Mouse (Mus musculus) brain, embryonic 18.5 days (tissue): ENCODE measurements at regions not wholly inside any gene's neighbourhood (a gene's known extent, or its start where the extent isn't known, plus 50 kb on each side); places are given as distances from the start of the nearest gene placed in this dataset.

Experiments
- DNase-seq: peaks from one replicate; pipeline ENCODE4 v3.0.0-alpha.2; 2012; ENCODE audit warnings: low read depth, low spot score

DNA sequence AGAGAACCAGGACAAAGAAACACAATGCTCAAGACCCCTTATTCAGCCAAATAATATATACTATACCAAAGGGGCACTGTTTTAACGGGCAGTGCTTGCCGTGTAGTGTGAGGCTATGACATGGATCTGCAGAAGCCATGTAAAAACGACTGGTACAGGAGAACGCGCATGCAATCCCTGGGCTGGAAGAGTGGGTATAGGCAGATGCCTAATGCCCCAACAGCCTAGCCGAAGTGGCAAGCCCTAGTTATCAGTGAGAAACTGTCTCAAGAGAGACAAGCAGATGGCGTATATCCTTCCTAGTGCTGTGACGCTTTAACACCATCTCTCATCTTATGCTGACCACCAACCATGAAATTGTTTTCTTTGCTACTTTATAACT is 262.8 kb downstream of the Ankrd50 start:
- no peak for DNase-seq

DNA sequence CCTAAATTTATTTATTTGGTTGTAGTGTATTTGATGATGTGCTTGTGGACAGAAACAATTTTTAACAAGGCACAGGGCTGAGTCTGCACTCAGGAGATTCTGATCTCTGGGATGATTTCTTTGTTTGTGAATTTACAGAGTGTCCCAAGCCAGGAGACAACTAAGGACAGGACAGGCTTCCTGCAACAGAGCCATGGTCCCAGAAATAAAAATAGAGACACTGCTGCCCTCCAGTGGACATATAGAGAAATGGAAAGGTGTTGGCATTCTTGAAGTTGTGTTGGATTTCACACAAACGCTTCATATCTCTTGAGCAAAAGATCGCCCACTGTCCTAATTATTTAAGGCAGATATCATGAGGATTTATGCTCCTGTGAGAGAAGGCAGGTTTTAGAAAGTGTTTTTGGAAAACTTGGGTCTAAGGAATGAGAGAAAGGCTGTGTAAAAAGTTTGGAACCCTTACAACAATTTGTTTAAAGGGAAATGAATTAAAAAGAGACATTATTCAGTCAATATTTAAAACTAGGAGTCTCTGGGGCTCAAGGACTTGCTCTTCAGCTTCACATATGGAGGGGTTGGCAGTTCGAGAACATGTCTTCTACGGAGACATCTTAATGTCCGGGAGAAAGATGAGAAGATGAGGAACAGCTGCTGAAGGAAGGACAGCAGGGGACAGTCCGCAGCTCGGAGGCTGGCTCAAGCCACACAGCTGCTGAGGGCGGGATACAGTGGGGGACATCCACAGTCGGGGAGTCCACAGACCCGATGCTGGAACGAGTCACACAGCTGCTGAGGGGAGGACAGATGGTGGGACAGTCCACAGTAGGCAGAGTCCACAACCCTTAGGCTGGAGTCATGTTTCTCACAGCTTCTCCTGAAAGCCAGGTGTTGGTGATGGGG is 263.5 kb downstream of the Ankrd50 start:
- peak; percentile 24 for DNase-seq

DNA sequence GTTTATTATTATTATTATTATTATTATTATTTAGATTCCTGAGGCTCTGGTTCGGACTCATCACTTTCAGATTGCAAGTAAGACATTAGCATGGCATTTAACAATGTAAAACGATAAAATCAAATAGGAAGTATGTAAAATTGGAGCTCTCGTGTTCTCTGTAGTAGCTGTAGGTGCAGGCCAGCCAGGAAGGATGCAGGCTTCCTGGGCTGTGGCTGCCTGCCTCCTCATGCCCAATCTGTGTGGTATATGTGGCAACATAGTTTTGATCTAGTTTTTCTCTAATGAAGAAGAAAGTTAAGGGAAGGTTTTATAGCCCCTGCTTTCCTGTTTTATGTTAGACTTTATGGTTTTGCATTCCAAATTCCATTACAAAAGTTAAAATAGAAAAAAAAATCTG is 275.6 kb downstream of the Ankrd50 start:
- no peak for DNase-seq

DNA sequence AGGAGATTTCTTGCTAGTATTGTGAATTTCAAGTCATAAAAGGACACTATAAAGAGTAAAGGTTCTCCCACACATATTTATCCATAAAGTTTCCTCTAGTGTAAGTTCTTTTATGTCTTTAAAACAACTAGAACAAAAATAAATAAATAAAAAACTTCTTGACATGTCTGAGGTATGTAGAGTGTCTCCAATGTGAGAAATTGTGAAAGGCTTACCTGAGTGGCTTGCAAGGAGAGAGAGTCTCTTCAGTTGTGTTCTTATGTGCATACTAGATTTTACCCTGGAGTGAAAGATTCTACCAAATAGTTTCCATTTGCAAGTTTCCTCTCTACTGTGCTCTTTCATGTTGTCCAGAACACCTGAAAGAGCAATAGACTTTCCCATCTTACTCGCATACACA is 276.8 kb downstream of the Ankrd50 start:
- no peak for DNase-seq

DNA sequence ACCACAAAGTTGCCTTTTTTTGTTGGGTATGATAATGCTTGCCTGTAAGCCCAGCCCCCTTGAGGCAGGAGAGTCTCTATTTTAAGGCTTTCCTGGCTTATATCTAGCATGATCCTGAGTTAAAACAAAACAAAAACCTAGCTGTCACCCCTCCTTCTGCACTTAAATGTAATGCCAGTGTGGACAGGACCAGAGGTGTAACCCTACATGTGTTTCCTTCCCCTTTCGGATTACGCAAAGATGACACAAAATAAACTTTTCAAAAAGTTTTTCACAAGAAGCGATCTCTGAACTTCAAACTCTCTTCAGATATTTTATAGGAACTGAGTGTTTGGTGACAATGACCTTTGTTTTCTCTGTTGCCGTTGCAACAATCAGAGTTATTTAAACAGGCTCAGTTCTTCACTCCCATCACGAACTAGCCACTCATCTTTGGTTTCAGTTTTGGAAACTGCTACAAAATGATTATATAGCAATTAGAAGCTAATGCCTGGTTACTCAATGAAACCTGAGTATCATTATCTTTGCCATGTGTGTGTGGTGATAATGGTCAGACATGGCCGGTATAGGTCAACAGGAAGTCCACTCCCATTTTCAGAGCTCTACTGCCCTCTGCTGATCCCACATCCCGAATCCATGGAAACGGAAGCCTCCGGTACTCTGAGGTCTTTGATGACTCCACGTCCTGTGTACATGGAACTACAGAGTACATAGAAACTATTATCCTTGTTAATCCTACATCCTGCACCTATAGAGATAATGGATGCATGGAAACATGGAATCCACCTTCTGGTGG is 282.6 kb downstream of the Ankrd50 start:
- no peak for DNase-seq

DNA sequence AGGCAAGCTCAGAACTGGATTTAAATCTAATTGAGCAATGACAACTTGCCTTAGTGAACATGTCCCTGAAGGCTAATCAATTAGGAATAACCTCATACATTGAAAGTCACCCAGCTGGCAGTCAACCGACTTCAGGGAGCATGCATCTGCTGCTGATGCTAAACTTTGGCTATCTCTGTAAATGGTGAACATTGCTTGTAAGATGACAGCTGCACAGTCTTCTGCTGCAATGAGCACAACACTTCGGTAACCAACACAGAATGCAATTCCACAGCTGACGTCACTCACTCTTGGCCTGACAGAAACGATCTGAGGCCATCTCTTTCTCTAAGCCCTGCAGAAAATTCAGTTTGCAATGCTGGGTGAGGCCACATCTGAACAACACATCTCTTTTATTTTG is 290.6 kb downstream of the Ankrd50 start:
- no peak for DNase-seq

DNA sequence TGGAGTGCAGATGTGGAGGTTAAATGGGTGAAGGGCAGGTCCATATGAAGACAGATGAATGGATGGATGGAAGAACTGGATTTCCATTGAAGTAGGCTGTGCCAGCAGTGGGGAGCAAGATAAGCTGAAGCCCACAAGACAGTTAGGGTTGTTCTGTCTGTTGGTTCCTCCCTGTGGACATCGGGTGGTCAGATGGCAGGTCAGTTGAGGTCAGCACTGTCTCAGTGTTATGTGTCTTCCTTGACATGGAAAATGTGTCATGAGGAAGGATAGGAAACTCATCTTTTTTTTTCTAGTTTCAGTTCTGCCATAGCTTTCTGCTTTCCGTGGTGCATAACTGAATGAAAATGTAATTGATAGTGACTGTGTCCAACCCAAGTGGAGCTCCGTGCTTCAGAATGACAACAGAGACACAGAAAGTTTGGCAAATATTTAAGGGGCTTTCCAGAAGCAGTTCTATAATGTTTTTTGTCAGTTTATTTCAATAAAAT is 297.2 kb downstream of the Ankrd50 start:
- no peak for DNase-seq

DNA sequence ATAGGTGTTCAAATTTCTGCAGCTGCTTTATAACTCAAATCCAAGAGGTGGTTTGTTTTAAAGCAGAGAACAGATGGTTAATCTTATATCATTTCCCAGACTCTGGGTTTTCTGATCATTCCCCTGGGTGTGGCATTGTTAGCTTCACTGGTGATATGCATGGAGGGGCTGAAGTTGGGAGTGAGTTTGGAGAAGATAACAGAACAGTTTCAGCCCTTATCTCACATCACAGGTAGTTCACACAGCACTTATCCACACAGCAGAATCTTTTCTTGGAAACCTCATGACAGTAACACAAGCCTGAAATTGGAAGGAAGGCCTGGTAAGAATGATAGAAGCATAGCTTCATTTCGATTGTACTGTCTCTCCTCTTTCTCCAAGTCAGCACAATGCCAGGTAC is 298.1 kb downstream of the Ankrd50 start:
- no peak for DNase-seq

DNA sequence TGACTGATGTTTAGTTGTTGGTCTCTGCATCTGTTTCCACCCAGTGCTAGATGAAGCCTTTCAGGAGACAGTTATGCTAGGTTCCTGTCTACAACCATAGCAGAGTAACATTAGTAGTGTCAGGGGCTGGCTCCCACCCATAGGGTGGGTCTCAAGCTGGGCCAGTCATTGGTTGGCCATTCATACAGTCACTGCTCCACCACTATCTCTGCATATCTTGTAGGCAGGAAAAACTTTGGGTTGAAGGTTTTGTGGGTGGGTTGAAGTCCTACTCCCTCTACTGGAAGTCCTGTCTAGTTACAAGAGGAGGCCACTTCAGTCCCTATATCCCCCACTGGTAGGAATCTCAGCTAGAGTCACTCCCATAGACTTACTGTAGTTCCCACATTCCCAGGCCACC is 306.3 kb downstream of the Ankrd50 start:
- no peak for DNase-seq

DNA sequence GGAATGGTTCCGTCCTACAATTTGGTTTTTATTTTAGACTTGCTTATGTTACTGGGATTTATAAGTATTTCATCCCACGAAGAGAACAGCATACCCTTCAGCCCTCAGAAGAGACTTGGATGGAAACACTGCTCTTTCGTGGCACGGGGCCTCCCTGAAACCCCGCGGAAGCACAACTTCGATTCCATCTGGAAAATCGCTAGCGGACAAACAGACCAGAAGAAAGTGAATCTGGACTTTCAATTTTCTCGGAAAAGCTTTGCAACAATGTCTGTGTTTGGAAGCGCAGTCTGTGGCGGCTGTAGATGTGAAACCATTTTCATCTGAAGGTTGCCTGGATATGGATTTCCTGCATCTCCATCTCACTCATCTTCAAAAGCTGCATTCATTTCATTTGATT is 308.7 kb downstream of the Ankrd50 start:
- no peak for DNase-seq

DNA sequence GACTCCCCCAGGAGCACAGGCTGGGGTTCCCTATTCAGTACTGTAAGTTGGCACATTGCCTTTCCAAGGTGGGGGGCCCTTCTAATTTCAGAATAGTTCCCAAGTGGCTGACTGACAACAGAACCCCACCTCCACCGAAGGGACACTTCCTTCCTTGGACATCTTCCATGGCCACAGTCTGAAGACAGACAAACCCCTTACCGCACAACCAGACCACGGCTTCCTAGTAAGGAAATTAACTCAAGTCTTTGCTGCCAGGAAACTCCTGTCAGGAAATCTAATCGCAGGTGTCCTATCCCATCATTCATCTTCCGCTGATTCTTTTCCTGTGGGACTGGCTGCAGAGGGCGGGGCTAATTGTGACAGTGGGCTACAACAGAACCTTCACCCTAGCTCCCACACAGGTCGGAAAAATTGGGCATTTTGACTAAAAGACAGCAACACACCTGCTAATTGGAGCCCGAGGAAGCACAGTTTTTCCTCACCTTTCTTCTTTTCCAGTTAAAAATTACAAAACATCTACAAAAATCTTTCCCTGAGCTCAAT is 309.8 kb downstream of the Ankrd50 start:
- no peak for DNase-seq

DNA sequence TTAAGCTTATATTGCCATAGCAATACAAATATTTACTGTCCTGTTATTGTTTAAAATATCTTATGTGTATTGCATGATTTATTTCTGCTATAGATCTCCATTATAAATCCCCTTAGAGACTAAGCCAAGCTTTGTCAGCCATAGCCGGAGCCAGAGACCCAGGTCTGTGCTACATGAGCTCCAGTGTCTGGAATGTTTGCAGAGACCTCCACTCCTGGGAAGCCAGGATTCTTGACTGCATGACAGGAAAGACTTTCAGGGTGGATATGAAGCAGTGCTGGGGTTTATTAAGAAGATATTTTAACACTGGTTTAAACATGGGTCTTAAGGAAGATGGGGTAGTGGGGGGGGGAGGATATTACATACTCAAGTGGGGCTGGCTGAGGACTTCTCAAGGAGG is 332.2 kb downstream of the Ankrd50 start:
- DNase-seq: no peak

DNA sequence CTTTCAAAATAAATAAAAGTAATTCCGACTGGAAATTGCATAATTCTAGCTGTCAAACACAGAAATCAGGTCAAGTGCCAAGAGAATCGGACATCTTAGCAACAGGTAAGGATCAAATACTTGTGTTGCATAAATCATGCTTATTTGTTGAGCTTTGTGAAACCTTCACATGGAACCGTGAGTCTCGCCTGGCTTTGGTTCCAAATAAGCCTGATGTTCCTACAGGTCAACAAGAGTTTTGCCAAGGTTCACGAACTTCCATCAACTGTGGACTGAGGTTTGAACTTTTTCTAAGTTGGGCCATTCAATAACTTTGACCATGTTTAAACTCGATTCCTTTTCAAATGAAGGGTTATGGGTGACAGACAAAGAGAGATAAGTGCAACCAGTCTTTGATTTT is 332.8 kb downstream of the Ankrd50 start:
- DNase-seq: no peak

DNA sequence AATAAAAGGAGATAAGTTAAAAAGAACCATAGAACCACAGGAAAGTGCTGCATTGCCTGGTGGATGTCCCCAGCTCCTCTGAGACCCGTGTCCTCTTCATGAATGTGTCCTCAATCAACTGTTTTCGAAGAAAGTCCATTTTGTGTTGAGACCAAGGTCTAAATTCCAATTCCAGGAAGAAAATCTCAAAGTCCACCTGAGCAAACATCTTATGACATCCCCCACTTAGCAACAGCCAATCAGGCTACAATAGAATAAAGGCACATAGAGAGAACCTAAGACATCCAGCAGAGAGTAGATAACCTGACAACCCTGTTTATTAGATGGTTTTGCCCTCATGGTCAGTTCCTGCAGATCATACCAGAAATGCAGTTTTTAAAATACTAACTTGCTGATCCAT is 338.0 kb downstream of the Ankrd50 start:
- no peak for DNase-seq

DNA sequence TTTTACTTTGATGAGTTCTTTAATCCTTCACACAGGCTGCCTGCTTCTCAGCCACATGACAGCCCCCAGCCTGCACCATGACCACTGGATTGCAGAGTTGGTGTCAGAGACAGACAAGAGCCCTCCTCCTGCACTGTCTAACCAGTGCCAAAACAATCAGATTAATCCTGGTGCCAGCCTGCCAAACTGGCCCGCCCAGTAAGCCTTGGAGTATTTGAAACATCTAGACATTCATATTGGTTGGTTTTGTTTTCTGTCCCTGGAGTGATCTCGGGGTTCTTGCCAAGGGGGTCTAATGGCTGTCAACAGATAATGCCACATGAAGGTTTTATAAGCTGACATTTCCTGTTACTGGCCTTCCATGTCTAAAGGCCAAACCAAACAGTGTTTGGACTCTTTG is 339.2 kb downstream of the Ankrd50 start:
- DNase-seq: no peak

DNA sequence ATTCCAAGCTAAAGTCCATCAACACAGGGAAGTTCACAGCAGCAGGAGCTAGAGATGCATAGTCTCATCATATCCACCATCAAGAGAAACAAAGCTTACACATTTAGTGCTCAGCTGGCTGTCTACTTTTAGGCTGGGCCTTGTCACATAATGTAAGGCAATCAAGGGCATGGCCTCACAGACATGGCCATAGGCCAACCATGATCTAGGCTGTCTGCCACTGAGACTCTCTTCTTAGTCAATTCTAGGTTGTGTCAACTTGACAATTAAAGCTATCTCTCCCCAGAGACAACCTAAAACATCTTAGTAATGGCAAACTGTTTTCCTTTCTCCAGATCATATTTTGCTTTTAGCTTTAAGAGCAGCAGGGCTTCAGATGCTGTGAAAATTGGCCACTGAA is 340.0 kb downstream of the Ankrd50 start:
- DNase-seq: no peak

DNA sequence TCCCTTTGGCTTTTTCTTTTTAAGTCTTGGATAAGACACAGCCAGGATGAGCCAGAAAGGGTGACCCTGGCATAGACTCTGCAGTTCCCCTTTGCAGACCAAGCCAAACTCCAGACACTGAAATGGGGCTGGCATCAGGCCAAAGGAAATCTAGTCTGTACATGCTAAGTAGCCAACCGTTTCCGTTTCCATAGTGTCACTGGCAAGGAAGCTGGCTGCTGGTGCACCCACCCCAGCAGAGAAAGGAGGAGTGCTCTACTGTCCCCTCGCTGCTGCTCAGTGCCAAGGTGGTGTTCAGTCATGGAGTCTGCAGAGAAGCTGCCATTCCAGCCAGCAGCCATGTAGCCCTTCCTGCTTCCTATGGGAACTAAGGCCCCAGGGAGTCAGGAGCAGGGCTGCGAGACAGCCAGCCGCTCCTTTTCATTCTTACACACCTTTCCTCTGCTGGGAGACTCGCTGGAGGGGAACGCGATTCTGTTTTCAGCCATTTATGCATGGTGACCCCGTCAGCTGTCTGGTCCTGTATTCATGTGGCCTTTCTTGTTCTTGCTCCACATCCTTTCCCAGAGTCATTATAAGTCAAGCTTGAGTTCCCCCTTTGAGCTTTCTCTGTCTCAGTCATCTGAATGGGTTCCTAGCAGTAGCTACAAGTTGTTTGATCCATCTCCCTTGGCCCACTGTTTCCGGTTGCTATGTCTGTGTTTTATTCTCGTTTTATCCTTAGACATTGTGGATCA is 341.3 kb downstream of the Ankrd50 start:
- peak; percentile 76 for DNase-seq

DNA sequence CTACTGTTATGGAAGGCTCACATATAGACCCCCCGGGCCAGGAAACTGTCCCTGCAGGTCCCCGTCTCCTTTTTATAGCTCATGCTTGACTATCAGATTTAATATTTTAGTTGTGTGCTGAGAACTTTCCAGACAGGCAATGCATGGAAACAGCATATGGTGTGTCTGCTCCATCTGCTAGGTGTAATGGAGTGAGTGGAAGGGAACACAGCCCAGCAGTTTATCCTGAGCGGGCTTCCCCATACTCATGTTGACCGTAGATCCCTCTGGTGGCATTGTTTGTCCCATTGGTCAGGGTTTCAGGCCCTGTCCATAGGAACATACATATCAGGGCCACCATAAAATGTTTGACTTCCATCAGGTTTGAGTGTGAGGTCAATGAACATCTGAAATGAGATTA is 345.3 kb downstream of the Ankrd50 start:
- DNase-seq: no peak

DNA sequence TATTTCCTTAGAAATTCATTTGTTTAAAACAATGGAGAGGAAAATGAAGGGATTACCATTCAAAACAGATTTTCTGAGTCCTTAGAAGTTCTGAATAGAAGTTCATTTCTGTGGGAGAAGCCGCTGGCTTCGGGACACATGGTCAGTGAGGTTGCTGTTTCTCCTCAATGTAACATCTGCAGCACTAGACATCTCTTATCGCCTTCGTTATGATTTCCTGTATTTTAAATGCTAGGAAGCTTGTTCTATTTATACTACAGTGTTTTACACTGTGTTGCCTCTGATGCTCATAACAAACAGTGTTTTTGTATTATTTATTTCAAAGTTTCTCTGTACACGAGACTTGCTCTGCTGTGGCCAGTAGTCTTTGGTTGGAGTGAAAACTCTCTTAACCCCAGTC is 346.6 kb downstream of the Ankrd50 start:
- DNase-seq: no peak

DNA sequence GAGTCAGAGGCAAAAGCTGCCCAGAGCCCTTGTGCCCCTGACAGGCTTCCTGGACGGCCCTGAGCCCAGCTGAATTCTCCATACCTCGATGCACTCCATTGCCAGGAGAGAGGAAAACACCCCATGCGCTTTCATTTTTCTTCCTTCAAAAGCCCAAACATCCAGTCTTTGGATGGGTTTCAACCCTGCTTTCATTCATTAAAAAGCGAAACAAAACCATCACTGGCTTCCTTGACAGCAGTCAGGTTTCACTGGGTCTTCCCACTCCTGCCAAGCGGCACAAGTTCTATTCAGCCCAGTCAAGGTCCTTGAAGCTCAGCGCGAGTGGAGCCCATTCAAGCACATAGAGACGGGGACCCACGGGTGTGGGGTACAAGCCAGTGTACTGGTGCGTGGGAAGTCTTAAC is 348.8 kb downstream of the Ankrd50 start:
- no peak for DNase-seq

DNA sequence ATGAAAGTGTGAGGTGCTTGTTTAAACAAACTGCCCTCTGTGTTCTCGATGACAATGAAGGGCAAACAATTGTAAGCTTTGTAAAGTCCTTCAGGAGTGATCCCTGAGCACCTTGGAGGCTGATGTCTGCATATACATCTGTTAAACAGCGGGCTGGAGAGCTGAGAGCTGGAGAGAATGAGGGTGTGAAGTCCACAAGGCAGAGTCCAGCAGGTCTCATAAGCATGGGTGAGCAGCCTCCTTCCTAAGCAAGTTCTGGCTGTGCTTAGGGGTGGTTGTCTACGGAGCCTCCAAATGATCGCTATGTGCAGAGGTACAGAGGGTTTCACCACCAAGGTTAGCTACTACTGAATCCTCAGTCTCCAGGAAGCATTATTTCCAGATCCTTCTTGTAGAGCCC is 350.2 kb downstream of the Ankrd50 start:
- DNase-seq: no peak

DNA sequence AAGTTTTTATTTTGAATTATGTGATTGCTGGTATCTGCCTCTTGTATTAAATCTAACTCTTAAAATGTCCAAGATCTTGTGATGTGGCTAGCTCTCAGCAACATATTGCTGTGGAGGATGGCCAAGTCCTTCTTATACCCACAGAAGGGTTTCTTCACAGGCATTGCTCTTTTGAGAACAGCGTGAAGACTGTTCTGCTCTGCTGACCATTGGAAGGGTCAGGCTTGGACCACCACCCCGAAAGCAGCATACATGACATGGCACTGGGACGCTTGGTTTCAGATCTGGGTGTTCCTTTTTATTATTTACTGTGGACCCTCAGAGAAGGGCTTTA is 352.8 kb downstream of the Ankrd50 start:
- DNase-seq: no peak
